Mouse (Mus musculus) spleen, adult 2 months (tissue): ENCODE results near the gene Pabpc4.

ENCODE experiments used
- CTCF ChIP-seq: fragments of 200-500 bp; IDR thresholded peaks from 2 replicates; pipeline ENCODE4 v1.5.1; 2011; ENCODE audit warnings: mild to moderate bottlenecking, inconsistent platforms; ENCODE audit not compliant: insufficient read depth, insufficient read length, insufficient replicate concordance; ENCODE audit errors: extremely low read depth
- POLR2A ChIP-seq: fragments of 200-500 bp; IDR thresholded peaks from 2 replicates; pipeline ENCODE4 v1.6.1; 2011; ENCODE audit warnings: low read depth, low read length, inconsistent platforms

GRCm38 (mm10) chr4:123327630-123328029 lies 65.5 kb downstream of the Pabpc4 start:
- no peak for TF ChIP-seq CTCF
- no peak for TF ChIP-seq POLR2A
